Mouse (Mus musculus) brown adipose tissue, adult 24 weeks (tissue): ENCODE results near the gene Pdk4. TPM values are rescaled to one million over a fixed set of nuclear protein-coding genes. Genes with fewer than 3 reads are reported as not detected.

Experiments
- H3K27ac ChIP-seq: fragments of 200-500 bp; replicated peaks from 2 replicates; pipeline ENCODE4 v1.5.1; 2012; ENCODE audit warnings: low read depth, mild to moderate bottlenecking, low read length
- H3K4me1 ChIP-seq: fragments of 200-500 bp; 2 replicates; pipeline ENCODE4 v1.6.1; 2012; ENCODE audit warnings: low read length, mixed read lengths; ENCODE audit not compliant: control insufficient read depth, insufficient read depth, insufficient read length
- H3K4me3 ChIP-seq: fragments of 200-500 bp; 2 replicates; pipeline ENCODE4 v1.5.1; 2012; ENCODE audit warnings: low read depth, mild to moderate bottlenecking, low read length, moderate library complexity; ENCODE audit not compliant: insufficient read depth
- polyA plus RNA-seq: library from polyadenylated mRNA; stranded (reverse); fragments of >200 nt; gene quantifications from 2 replicates; pipeline ENCODE4 v1.2.4, GENCODE M21; 2012; ENCODE audit not compliant: missing spikeins, insufficient read depth, insufficient read length

The Pdk4 gene
- polyA plus RNA-seq: 587 and 1,614 TPM in 2 replicates

GRCm38 (mm10) chr6:5495961-5496853, at the start of gene Pdk4:
TSS of gene Pdk4 (minus strand) at chr6:5496309.
- peak within 1 kb of the TSS; percentile 71 for H3K4me3 ChIP-seq
- no peaks in the 10 kb centered on the region for H3K4me1 ChIP-seq
- H3K27ac ChIP-seq: peak within 1 kb of the TSS; percentile 100

GRCm38 (mm10) chr6:5537855-5538365, 41.8 kb upstream of the Pdk4 start:
- no peaks in the 10 kb centered on the region for H3K4me1 ChIP-seq
- H3K27ac ChIP-seq: no peak overlapping the region

GRCm38 (mm10) chr6:5535754-5536153, 39.6 kb upstream of the Pdk4 start:
- Histone ChIP-seq H3K4me3 (no peak overlapping the region), H3K4me1 (no peaks in the 10 kb centered on the region), H3K27ac (no peak overlapping the region)

More at GRCm38 (mm10) chr6:5537855-5538365, 41.8 kb upstream of the Pdk4 start:
- no peak overlapping the region for H3K4me3 ChIP-seq

- Histone ChIP-seq H3K4me3 (no peak overlapping the region), H3K4me1 (no peaks in the 10 kb centered on the region), H3K27ac (no peak overlapping the region)
These were observed 21.0 kb upstream of the Pdk4 start for GRCm38 (mm10) chr6:5517091-5517490.

GRCm38 (mm10) chr6:5509757-5510156, 13.6 kb upstream of the Pdk4 start:
- Histone ChIP-seq H3K4me3 (no peak overlapping the region), H3K4me1 (peaks cover 8% of the 10 kb centered on the region), H3K27ac (peak overlapping the region; percentile 100)

GRCm38 (mm10) chr6:5509303-5509702, 13.2 kb upstream of the Pdk4 start:
- peaks cover 8% of the 10 kb centered on the region for H3K4me1 ChIP-seq
- H3K4me3 ChIP-seq: 0 out of 2 replicates have a peak overlapping the region, but pooled peaks have one; percentile 13
- H3K27ac ChIP-seq: peak overlapping the region; percentile 100

GRCm38 (mm10) chr6:5507821-5508220, 11.7 kb upstream of the Pdk4 start:
- Histone ChIP-seq H3K4me1 (peaks cover 8% of the 10 kb centered on the region), H3K4me3 (peak overlapping the region; percentile 15), H3K27ac (peak overlapping the region; percentile 100)

GRCm38 (mm10) chr6:5506271-5506670, 10.2 kb upstream of the Pdk4 start:
- peak overlapping the region; percentile 90; the same call in 1 of the 2 replicates for H3K27ac ChIP-seq
- no peak overlapping the region for H3K4me3 ChIP-seq
- H3K4me1 ChIP-seq: peaks cover 8% of the 10 kb centered on the region

- no peak overlapping the region for H3K4me3 ChIP-seq
- no peak overlapping the region for H3K27ac ChIP-seq
- no peaks in the 10 kb centered on the region for H3K4me1 ChIP-seq
These were observed 6.7 kb upstream of the Pdk4 start for GRCm38 (mm10) chr6:5502810-5503209.

- H3K27ac ChIP-seq: no peak overlapping the region
- no peak overlapping the region for H3K4me3 ChIP-seq
- H3K4me1 ChIP-seq: no peaks in the 10 kb centered on the region
These were observed 5.4 kb upstream of the Pdk4 start for GRCm38 (mm10) chr6:5501551-5501950.

GRCm38 (mm10) chr6:5498740-5499139, 2.6 kb upstream of the Pdk4 start:
- H3K4me3 ChIP-seq: no peak overlapping the region
- H3K27ac ChIP-seq: peak overlapping the region; percentile 94
- no peaks in the 10 kb centered on the region for H3K4me1 ChIP-seq

- H3K4me3 ChIP-seq: peak overlapping the region; percentile 60
- H3K27ac ChIP-seq: peak overlapping the region; percentile 96
These were observed 736 bp upstream of the Pdk4 start for GRCm38 (mm10) chr6:5496854-5497235.

GRCm38 (mm10) chr6:5485028-5485427, 11.1 kb downstream of the Pdk4 start:
- Histone ChIP-seq H3K27ac (peak overlapping the region; percentile 66; the same call in 1 of the 2 replicates), H3K4me1 (no peaks in the 10 kb centered on the region), H3K4me3 (no peak overlapping the region)

More at GRCm38 (mm10) chr6:5496854-5497235, 736 bp upstream of the Pdk4 start:
- no peaks in the 10 kb centered on the region for H3K4me1 ChIP-seq

GRCm38 (mm10) chr6:5482270-5482783, 13.8 kb downstream of the Pdk4 start:
- H3K27ac ChIP-seq: no peak overlapping the region
- H3K4me3 ChIP-seq: no peak overlapping the region
- H3K4me1 ChIP-seq: no peaks in the 10 kb centered on the region

- no peak overlapping the region for H3K27ac ChIP-seq
- H3K4me3 ChIP-seq: no peak overlapping the region
- H3K4me1 ChIP-seq: no peaks in the 10 kb centered on the region
These were observed 15.0 kb downstream of the Pdk4 start for GRCm38 (mm10) chr6:5481066-5481465.
